Mouse (Mus musculus) E14TG2a.4 (cell line): Measurements from ENCODE around the gene Tspyl1.

Source experiments
- H3K27me3 ChIP-seq: 2 replicates; pipeline ENCODE4 v1.6.1; 2014; ENCODE audit warnings: low read length, control low read depth; ENCODE audit not compliant: insufficient read depth
- H3K36me3 ChIP-seq: 2 replicates; pipeline ENCODE4 v1.6.1; 2014; ENCODE audit warnings: low read length, control low read depth; ENCODE audit not compliant: insufficient read depth
- H3K4me1 ChIP-seq: replicated peaks from 2 replicates; pipeline ENCODE4 v1.6.1; 2014; ENCODE audit warnings: low read depth, low read length, control low read depth
- H3K4me3 ChIP-seq: replicated peaks from 2 replicates; pipeline ENCODE4 v1.5.1; 2014; ENCODE audit warnings: mild to moderate bottlenecking, low read length
- H3K9me3 ChIP-seq: 2 replicates; pipeline ENCODE4 v1.6.1; 2014; ENCODE audit warnings: low read length, control low read depth
- CTCF ChIP-seq: conservative IDR thresholded peaks from 2 replicates; pipeline ENCODE4 v1.5.1; 2014; ENCODE audit warnings: low read length
- NANOG ChIP-seq: IDR thresholded peaks from 2 replicates; pipeline ENCODE4 v1.6.1; 2014; ENCODE audit warnings: borderline replicate concordance, low read length, mixed read lengths
- POU5F1 ChIP-seq: IDR thresholded peaks from 2 replicates; pipeline ENCODE4 v1.6.1; 2014; ENCODE audit warnings: low read length, borderline replicate concordance

Gene Tspyl1

GRCm38 (mm10) chr10:34317217-34317606 is 35.2 kb downstream of the Tspyl1 start:
- no peaks in the 10 kb centered on the region for H3K27me3 ChIP-seq
- TF ChIP-seq CTCF (no peak), NANOG (no peak), POU5F1 (no peak)
- no peak overlapping the region for H3K4me3 ChIP-seq
- peaks cover 24% of the 10 kb centered on the region for H3K4me1 ChIP-seq
- H3K36me3 ChIP-seq, result peaks cover 3% of the 10 kb centered on the region; the same call in 1 of the 2 replicates
- H3K9me3 ChIP-seq, result no peaks in the 10 kb centered on the region

GRCm38 (mm10) chr10:34320809-34321208 is 38.8 kb downstream of the Tspyl1 start:
- peaks cover 18% of the 10 kb centered on the region for H3K4me1 ChIP-seq

GRCm38 (mm10) chr10:34326701-34327100 is 44.7 kb downstream of the Tspyl1 start:
- H3K4me1 ChIP-seq, result no peaks in the 10 kb centered on the region; the same call in 1 of the 2 replicates
- H3K36me3 ChIP-seq, result peaks cover 3% of the 10 kb centered on the region; the same call in 1 of the 2 replicates
- H3K4me3 ChIP-seq, result no peak overlapping the region
- H3K27me3 ChIP-seq, result no peaks in the 10 kb centered on the region
- TF ChIP-seq CTCF (peak; percentile 95), NANOG (no peak)
- H3K9me3 ChIP-seq, result no peaks in the 10 kb centered on the region

More at GRCm38 (mm10) chr10:34320809-34321208, 38.8 kb downstream of the Tspyl1 start:
- TF ChIP-seq NANOG (no peak), CTCF (no peak), POU5F1 (no peak)
- Histone ChIP-seq H3K9me3 (no peaks in the 10 kb centered on the region), H3K4me3 (no peak overlapping the region), H3K27me3 (no peaks in the 10 kb centered on the region), H3K36me3 (peaks cover 3% of the 10 kb centered on the region; the same call in 1 of the 2 replicates)

- Histone ChIP-seq H3K4me3 (no peak overlapping the region), H3K9me3 (no peaks in the 10 kb centered on the region), H3K4me1 (no peaks in the 10 kb centered on the region; the same call in 1 of the 2 replicates), H3K36me3 (no peaks in the 10 kb centered on the region), H3K27me3 (no peaks in the 10 kb centered on the region)
- TF ChIP-seq NANOG (no peak), CTCF (no peak), POU5F1 (no peak)
Measured at GRCm38 (mm10) chr10:34327144-34327543, 45.2 kb downstream of the Tspyl1 start.

GRCm38 (mm10) chr10:34328310-34328709 is 46.3 kb downstream of the Tspyl1 start:
- H3K36me3 ChIP-seq, result no peaks in the 10 kb centered on the region
- TF ChIP-seq NANOG, result no peak
- peak; percentile 40 for TF ChIP-seq CTCF
- no peaks in the 10 kb centered on the region for H3K9me3 ChIP-seq
- H3K4me3 ChIP-seq, result no peak overlapping the region
- no peaks in the 10 kb centered on the region; the same call in 1 of the 2 replicates for H3K4me1 ChIP-seq
- no peaks in the 10 kb centered on the region for H3K27me3 ChIP-seq
